Mouse (Mus musculus): ENCODE results near the gene Gm10413. TPM values are rescaled to one million over a fixed set of nuclear protein-coding genes. Genes with fewer than 3 reads are reported as not detected.
"Not testable (repeated sequence)": the region's sequence is repeated elsewhere in the genome, so short reads cannot be mapped to it uniquely, and the experiment has no call there.

The Gm10413 gene
- not detected in 2 replicates for total RNA-seq (2017)

- not testable (repeated sequence) for ATAC-seq (ENCODE audit: extremely low read depth, insufficient number of reproducible peaks, low FRiP score, poor library complexity, severe bottlenecking)
These were observed at the start of gene Gm10413 for GRCm38 (mm10) chr14:3394793-3395192. Gene Gm10413, plus strand, starts transcription at chr14:3395093.

- ATAC-seq (ENCODE audit: extremely low read depth, insufficient number of reproducible peaks, low FRiP score, poor library complexity, severe bottlenecking) = not testable (repeated sequence)
These were observed 17.4 kb downstream of the Gm10413 start, which contains the start of gene Gm10409 for GRCm38 (mm10) chr14:3412314-3412713. Gene Gm10409, plus strand, starts transcription at chr14:3412614.

- not testable (repeated sequence) for ATAC-seq (ENCODE audit: extremely low read depth, insufficient number of reproducible peaks, low FRiP score, poor library complexity, severe bottlenecking)
These were observed 32.9 kb downstream of the Gm10413 start, which contains the start of gene Gm3005 for GRCm38 (mm10) chr14:3427803-3428202. Gene Gm3005, plus strand, starts transcription at chr14:3428103.

GRCm38 (mm10) chr14:3449079-3449478, 54.2 kb downstream of the Gm10413 start, which contains the start of gene Gm10408:
Gene Gm10408, plus strand, starts transcription at chr14:3449379.
- ATAC-seq (ENCODE audit: extremely low read depth, insufficient number of reproducible peaks, low FRiP score, poor library complexity, severe bottlenecking) = not testable (repeated sequence)

Other genes with a start within 250 kb of the Gm10413 start
- not detected in 2 replicates for gene Gm5795, start 206.8 kb upstream of the Gm10413 start, total RNA-seq (2017)
- gene D830030K20Rik, start 186.6 kb upstream of the Gm10413 start, total RNA-seq (2017) = not detected in 2 replicates
- gene Gm2956, start 62.5 kb upstream of the Gm10413 start, total RNA-seq (2017) = not detected in 2 replicates
- not detected in 2 replicates for gene Gm10409, start 17.5 kb downstream of the Gm10413 start, total RNA-seq (2017)
- gene Gm3005, start 33.0 kb downstream of the Gm10413 start, total RNA-seq (2017) = not detected in 2 replicates
- gene Gm10408, start 54.3 kb downstream of the Gm10413 start, total RNA-seq (2017) = not detected in 2 replicates
- not detected in 2 replicates for gene Gm3012, start 239.4 kb downstream of the Gm10413 start, total RNA-seq (2017)

All from neutrophil, adult 5-6 weeks (primary cell).